Mouse (Mus musculus): Measurements from ENCODE around the gene Cars2. TPM values are rescaled to one million over a fixed set of nuclear protein-coding genes. Genes with fewer than 3 reads are reported as not detected.

Gene Cars2
- polyA plus RNA-seq (2015; fragmentation: Nextera tagmentation; extraction: Ambion mirVana) = 23.5 and 24.3 TPM in 2 replicates

DNA sequence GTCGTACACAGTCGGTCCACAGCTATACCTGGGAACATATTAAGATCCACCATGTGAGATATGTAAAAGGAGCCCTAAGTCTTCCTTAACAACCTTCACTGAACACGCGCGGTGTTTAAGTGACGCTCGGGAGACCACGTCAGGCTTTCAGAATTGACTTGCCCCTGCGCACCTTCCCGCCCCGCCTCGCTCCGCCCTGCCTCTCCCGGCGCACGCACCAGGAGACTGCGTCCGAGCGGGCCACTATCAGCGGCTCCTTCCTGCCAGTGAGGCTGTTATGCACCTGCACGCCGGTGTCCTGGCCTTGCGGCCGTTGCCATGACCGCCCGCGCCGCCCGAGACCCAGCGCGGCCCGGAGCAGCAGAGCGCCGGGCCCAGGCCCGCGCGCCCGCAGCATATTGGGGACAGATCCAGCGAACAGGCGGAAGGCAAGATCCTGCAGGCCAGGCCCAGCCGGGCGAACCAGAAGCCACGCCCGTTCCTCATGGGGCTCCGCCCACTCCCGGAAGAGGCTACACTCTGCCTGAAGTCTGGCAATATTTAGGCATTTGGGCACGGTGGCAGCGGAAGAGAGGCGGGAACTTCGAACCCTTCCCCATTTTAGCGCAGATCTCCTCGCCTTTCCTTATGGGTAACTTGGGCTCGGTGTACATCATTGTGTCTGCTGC, at the start of gene Cars2:
Gene Cars2, minus strand, starts transcription at position 503 of the 668 bp plus-strand sequence.
- peak within 1 kb of the TSS; percentile 74 for H3K4me3 ChIP-seq
- peak within 1 kb of the TSS; percentile 75 for H3K4me2 ChIP-seq
- H3K4me1 ChIP-seq = peaks cover 23% of the 10 kb centered on the region
- peak; percentile 78 for ATAC-seq (ENCODE audit: borderline replicate concordance, extremely low read depth, low FRiP score, low TSS enrichment)
- peak within 1 kb of the TSS; percentile 82 for H3K9ac ChIP-seq
- WGBS = under 1% methylated on average over 53 of the region's 53 CpGs
- peaks cover 12% of the 10 kb centered on the region; the same call in 1 of the 2 replicates for H3K36me3 ChIP-seq
- peak within 1 kb of the TSS; percentile 95 for H3K27ac ChIP-seq
- H3K27me3 ChIP-seq = no peaks in the 10 kb centered on the region
- no peaks in the 10 kb centered on the region for H3K9me3 ChIP-seq

DNA sequence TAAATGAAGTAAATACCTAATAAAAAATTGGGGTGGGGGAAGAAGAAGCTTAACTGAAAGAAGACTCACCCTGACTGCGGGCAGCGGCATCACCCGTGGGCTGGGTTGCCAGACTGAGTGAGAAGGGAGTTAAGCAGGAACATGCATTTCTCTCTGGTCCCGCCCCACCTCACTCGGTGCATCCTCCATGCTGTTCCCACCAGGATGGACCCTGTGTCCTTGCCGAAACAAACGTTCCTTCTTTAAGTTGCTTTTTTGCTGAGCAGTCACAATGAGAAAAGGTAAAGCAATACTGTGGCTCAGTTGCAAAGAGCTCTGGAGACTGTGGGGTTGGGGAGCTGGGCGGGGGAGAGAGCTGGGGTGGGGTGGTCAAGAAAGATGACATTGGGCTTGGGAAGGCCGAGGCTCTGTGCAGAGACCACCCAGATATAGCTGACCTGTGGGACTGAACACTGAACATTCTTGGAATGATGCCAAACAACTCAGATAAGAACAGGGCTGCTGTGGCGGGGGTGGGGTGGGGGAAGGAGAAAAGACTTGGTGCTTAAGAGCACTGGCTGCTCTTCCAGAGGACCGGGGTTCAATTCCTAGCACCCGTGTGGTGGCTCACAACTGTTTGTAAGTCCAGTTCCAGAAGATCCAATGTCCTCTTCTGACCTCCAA, 42.8 kb upstream of the Cars2 start:
- H3K36me3 ChIP-seq = no peaks in the 10 kb centered on the region
- ATAC-seq (ENCODE audit: borderline replicate concordance, extremely low read depth, low FRiP score, low TSS enrichment) = peak; percentile 58; the same call in 1 of the 2 replicates
- no peak overlapping the region for H3K9ac ChIP-seq
- no peaks in the 10 kb centered on the region for H3K9me3 ChIP-seq
- H3K4me2 ChIP-seq = no peak overlapping the region
- no peak overlapping the region for H3K4me3 ChIP-seq
- no peaks in the 10 kb centered on the region for H3K27me3 ChIP-seq
- WGBS = 46% methylated on average over 12 of the region's 12 CpGs
- no peak overlapping the region for H3K27ac ChIP-seq
- H3K4me1 ChIP-seq = peaks cover 8% of the 10 kb centered on the region

DNA sequence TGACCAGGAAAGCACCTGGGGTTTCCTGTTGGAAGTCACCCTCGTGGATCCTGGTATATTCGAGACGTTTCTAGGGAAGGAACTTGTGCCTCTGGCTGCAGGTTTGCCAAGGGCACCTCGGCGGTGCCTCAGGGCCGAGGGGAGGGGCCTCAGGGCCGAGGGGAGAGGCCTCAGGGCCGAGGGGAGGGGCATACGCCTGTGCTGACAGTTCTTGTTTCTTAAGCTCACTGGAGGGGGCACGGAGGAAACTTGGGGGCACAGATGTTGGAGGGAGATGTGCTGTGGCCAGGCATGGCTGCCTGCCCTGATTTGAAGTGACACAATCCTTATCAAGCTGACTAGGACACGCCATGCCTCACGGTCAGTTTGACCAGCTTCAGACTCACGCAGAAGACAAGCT, 41.7 kb upstream of the Cars2 start:
- Histone ChIP-seq H3K4me2 (no peak overlapping the region), H3K36me3 (no peaks in the 10 kb centered on the region), H3K4me3 (no peak overlapping the region), H3K27me3 (no peaks in the 10 kb centered on the region), H3K4me1 (peaks cover 8% of the 10 kb centered on the region), H3K27ac (no peak overlapping the region), H3K9me3 (no peaks in the 10 kb centered on the region), H3K9ac (no peak overlapping the region)
- 42% methylated on average over 13 of the region's 13 CpGs for WGBS
- ATAC-seq (ENCODE audit: borderline replicate concordance, extremely low read depth, low FRiP score, low TSS enrichment) = no peak

DNA sequence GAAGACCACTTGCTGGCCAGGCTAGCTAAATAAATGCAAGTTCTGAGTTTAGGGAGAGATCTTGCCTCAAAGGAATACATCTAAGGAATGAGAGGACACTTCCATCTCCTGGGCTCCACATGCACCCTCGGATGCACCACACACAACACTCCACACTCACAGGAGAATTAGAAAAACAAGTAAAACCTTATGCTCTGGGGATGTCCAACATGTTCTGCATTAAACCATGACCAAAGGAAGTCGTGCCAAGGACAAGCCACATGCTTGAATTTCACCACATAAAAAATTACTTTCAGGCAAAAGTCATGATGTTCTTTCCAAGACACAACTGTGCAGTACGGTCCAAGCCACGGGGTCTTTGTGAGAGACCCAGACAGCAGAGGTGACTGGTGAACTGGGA, 41.3 kb upstream of the Cars2 start:
- H3K27me3 ChIP-seq = no peaks in the 10 kb centered on the region
- no peak overlapping the region for H3K4me2 ChIP-seq
- WGBS = 69% methylated on average over 4 of the region's 4 CpGs
- H3K9ac ChIP-seq = no peak overlapping the region
- H3K9me3 ChIP-seq = no peaks in the 10 kb centered on the region
- H3K4me1 ChIP-seq = peaks cover 8% of the 10 kb centered on the region
- ATAC-seq (ENCODE audit: borderline replicate concordance, extremely low read depth, low FRiP score, low TSS enrichment) = no peak
- H3K27ac ChIP-seq = no peak overlapping the region
- H3K36me3 ChIP-seq = no peaks in the 10 kb centered on the region
- H3K4me3 ChIP-seq = no peak overlapping the region

DNA sequence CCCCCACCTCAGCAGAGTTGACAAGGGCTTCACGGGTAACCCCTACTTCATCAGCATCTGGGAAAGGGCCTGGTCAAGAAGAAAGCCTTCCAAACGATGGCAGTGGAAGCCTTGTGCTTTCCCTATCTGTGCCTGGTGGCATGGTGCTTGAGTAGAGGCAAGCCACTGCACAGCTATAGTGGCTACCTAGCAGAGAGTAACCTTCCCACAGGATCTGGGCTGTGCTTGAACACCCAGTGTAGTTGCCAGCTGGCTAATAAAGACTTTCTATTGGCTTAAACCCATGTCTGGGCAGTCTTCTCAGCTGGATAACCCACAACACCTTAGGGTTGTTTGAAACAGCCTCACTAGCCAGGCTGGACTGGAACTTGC, 35.8 kb upstream of the Cars2 start:
- H3K9me3 ChIP-seq = no peaks in the 10 kb centered on the region
- no peak overlapping the region for H3K4me2 ChIP-seq
- no peaks in the 10 kb centered on the region for H3K36me3 ChIP-seq
- no peak overlapping the region for H3K27ac ChIP-seq
- no peak overlapping the region for H3K9ac ChIP-seq
- H3K4me1 ChIP-seq = peaks cover 8% of the 10 kb centered on the region; the same call in 1 of the 2 replicates
- no peak for ATAC-seq (ENCODE audit: borderline replicate concordance, extremely low read depth, low FRiP score, low TSS enrichment)
- no peak overlapping the region for H3K4me3 ChIP-seq
- 40% methylated on average over 2 of the region's 2 CpGs for WGBS
- H3K27me3 ChIP-seq = no peaks in the 10 kb centered on the region

DNA sequence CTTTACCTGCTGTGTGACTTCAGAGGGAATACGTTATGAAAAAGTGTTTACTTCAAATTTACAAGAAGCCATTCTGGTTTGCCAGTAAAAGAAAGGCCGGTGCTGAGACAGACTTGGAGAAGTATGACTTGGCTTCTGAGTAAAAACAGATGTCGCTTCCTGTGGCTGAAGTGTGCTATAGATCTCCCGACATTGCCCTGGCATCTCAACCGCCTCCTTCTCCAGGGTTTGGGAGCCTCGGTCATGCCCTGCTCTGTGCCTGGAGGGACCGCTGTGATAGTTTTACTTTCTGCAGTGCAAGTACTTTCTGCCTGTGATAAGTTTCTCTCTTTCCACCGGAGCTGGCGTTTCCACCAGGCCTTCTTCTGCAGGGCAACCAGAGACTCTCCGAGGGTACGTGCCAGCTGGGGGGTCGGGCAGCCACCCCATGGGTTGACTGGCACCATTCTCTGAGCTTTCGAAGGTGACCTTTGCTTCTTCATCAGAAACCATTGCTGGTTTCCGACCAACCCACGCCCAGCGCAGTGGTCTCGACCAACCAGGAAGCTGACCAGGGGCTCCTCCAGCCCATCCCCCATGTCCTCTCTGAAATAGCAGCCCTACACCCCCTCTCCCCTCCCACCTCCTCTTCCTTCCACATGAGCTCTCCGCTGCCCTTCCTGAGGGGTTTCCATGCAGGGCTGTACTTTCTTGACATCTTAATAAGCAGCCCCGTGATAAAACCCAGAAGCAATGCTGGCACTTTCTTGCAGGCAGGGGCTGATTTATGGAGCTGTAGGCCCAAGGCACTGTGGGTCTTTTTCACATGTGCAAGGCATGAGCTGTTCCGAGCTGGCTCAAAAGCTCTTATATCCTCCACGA, 35.2 kb upstream of the Cars2 start:
- no peak overlapping the region for H3K9ac ChIP-seq
- no peak overlapping the region for H3K4me2 ChIP-seq
- 61% methylated on average over 21 of the region's 21 CpGs for WGBS
- H3K4me3 ChIP-seq = no peak overlapping the region
- H3K27ac ChIP-seq = peak overlapping the region; percentile 69
- no peaks in the 10 kb centered on the region for H3K27me3 ChIP-seq
- peak; percentile 55; the same call in 1 of the 2 replicates for ATAC-seq (ENCODE audit: borderline replicate concordance, extremely low read depth, low FRiP score, low TSS enrichment)
- H3K36me3 ChIP-seq = no peaks in the 10 kb centered on the region
- H3K4me1 ChIP-seq = peaks cover 8% of the 10 kb centered on the region; the same call in 1 of the 2 replicates
- H3K9me3 ChIP-seq = no peaks in the 10 kb centered on the region

DNA sequence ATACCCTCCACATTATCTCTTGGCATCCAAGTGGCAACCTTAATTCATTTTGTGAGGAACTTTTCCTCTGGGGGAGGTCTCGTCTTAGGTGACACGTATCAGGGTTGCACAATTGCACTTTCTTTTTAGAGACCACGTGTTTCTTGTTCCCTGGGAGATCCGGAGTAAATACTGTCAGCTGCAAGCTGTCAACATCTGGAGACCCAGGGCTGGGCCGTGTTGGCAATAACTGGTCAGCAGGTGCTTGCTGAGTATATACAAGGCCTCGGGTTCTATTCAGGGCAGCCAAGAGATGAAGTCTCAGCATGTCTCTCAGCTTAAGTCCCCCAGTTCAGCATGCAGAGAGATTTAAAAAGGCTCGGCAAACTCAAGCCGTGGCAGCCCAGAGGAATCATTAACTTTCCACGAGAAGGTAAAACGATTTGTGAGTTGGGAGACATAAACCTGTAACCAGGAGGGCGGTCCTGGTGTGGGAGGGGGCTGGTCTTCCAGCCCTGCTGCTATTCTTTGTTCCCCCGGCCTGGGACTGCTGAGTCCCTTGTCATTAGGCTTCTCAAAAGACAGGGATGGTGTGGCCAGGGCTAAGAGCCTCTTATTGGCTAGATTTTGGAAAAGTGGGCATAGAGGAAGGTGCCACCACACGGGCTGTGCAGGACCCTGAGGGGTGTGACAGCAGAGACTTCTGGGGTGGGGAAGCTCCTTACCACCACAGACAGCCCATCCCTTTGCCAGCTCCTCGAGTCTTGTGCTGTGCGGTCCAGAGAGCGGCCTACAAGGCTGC, 25.2 kb upstream of the Cars2 start:
- Histone ChIP-seq H3K4me2 (no peak overlapping the region), H3K27me3 (no peaks in the 10 kb centered on the region), H3K9ac (no peak overlapping the region), H3K9me3 (no peaks in the 10 kb centered on the region), H3K36me3 (no peaks in the 10 kb centered on the region), H3K4me1 (peaks cover 13% of the 10 kb centered on the region; the same call in 1 of the 2 replicates), H3K4me3 (no peak overlapping the region), H3K27ac (peak overlapping the region; percentile 42; the same call in 1 of the 2 replicates)
- ATAC-seq (ENCODE audit: borderline replicate concordance, extremely low read depth, low FRiP score, low TSS enrichment) = peak; percentile 46; the same call in 1 of the 2 replicates
- WGBS = 49% methylated on average over 16 of the region's 16 CpGs

DNA sequence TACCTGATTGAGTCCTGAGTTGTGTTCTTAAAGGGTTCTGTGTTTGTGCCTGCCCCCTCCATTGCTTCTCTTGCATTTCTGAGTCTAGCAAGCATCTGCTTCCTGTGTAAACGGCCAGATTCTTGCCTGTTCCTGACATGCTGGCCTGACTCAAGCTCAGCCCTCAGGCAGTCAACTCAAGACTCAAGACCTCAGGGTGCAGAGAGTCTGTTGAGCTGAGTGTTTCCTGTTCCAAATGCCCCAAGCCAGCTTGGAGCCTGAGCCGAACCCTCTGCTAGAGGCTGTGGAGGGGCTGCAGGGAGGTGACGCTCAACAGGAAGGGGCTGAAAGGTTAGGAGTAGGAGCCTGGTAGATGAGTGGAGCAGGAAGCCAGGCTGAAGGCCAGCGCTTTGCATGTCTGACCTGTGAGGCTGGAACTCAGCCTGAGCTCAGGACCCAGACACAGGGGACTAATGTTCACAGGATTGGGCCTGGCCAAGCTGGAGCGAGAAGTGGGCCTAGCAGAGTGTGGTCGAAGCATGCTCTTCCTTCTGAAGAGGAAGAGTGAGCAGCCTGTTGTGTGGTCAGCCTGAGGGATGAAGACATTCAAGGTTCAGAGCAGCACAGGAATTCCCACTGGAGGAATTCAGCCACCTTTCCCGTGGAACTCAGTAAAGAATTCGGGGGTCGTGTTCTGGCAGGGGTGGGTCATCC, 24.5 kb upstream of the Cars2 start:
- Histone ChIP-seq H3K9me3 (no peaks in the 10 kb centered on the region), H3K27ac (peak overlapping the region; percentile 42), H3K4me3 (no peak overlapping the region), H3K9ac (no peak overlapping the region), H3K4me1 (peaks cover 13% of the 10 kb centered on the region; the same call in 1 of the 2 replicates), H3K27me3 (no peaks in the 10 kb centered on the region), H3K36me3 (no peaks in the 10 kb centered on the region), H3K4me2 (no peak overlapping the region)
- 56% methylated on average over 9 of the region's 9 CpGs for WGBS
- no peak for ATAC-seq (ENCODE audit: borderline replicate concordance, extremely low read depth, low FRiP score, low TSS enrichment)

DNA sequence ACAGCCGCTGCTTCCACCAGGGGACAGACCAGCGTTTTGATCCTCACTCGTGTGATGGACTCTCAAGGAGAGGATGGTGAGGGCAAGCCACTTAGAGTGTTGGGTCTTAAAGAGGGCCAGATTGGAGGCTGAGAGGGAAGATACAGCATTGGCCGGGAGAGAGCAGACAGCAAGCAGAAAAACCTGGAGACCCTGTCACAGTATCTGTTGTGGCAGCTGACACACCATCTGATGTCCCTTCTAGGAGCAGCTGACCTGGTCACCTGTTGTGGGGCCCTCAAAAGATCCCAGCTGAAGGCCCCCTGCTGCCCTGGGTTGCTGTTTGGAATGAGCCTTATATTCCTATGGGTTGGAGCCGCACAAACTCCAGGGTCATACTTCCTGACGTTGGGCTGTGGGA, 21.8 kb upstream of the Cars2 start:
- no peak overlapping the region for H3K9ac ChIP-seq
- no peaks in the 10 kb centered on the region for H3K27me3 ChIP-seq
- 73% methylated on average over 6 of the region's 6 CpGs for WGBS
- H3K4me1 ChIP-seq = peaks cover 13% of the 10 kb centered on the region; the same call in 1 of the 2 replicates
- H3K4me2 ChIP-seq = no peak overlapping the region
- H3K36me3 ChIP-seq = peaks cover 4% of the 10 kb centered on the region; the same call in 1 of the 2 replicates
- H3K27ac ChIP-seq = no peak overlapping the region
- no peak overlapping the region for H3K4me3 ChIP-seq
- H3K9me3 ChIP-seq = no peaks in the 10 kb centered on the region
- no peak for ATAC-seq (ENCODE audit: borderline replicate concordance, extremely low read depth, low FRiP score, low TSS enrichment)

DNA sequence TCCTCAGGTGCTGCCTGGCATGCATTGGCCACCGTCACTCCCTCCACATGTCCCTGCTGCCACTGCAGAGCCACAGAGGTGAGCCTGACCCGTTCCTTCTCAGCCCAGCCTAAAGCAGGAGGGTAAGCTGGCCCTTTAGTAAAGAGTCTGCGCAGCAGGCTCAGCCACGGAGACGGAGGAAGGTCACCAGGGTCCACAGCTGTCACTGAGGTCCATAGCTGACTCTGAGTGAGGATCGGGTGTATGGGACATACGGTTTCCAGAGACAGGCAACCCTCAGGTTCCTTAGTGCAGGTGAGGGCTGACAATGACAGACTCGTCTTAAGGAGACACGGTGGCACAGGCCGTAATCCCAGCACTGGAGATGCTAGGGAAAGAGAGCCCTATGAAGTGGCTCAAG, 21.4 kb upstream of the Cars2 start:
- H3K9ac ChIP-seq = no peak overlapping the region
- no peak for ATAC-seq (ENCODE audit: borderline replicate concordance, extremely low read depth, low FRiP score, low TSS enrichment)
- no peak overlapping the region for H3K27ac ChIP-seq
- WGBS = 83% methylated on average over 10 of the region's 10 CpGs
- H3K36me3 ChIP-seq = peaks cover 6% of the 10 kb centered on the region
- H3K9me3 ChIP-seq = no peaks in the 10 kb centered on the region
- H3K27me3 ChIP-seq = no peaks in the 10 kb centered on the region
- H3K4me2 ChIP-seq = no peak overlapping the region
- H3K4me3 ChIP-seq = no peak overlapping the region
- H3K4me1 ChIP-seq = peaks cover 13% of the 10 kb centered on the region; the same call in 1 of the 2 replicates

DNA sequence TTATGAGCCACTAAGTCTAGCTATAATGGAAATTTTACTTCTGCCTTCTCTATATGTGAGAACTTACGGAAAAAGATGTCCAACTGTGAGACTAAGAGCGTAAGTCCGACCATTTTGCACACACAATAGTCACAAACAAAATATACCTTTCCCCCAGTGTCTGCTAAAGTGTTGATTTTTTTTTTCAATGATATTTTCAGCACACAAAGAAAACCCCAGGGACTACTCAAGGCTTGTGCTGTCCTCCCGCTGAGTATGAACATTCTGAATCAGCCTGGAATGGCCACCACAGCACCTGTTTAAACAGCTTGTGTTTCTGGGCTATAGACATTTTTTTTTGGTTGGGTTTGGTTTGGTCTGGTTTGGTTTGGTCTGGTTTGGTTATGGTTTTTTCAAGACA, 20.2 kb upstream of the Cars2 start:
- peaks cover 8% of the 10 kb centered on the region; the same call in 1 of the 2 replicates for H3K4me1 ChIP-seq
- H3K27me3 ChIP-seq = no peaks in the 10 kb centered on the region
- no peak overlapping the region for H3K4me2 ChIP-seq
- H3K9ac ChIP-seq = no peak overlapping the region
- ATAC-seq (ENCODE audit: borderline replicate concordance, extremely low read depth, low FRiP score, low TSS enrichment) = no peak
- H3K9me3 ChIP-seq = no peaks in the 10 kb centered on the region
- 92% methylated on average over 4 of the region's 4 CpGs for WGBS
- peaks cover 11% of the 10 kb centered on the region for H3K36me3 ChIP-seq
- H3K4me3 ChIP-seq = no peak overlapping the region
- no peak overlapping the region for H3K27ac ChIP-seq
